Mouse (Mus musculus): ENCODE results near the gene Gpn3.

Gene Gpn3

DNA sequence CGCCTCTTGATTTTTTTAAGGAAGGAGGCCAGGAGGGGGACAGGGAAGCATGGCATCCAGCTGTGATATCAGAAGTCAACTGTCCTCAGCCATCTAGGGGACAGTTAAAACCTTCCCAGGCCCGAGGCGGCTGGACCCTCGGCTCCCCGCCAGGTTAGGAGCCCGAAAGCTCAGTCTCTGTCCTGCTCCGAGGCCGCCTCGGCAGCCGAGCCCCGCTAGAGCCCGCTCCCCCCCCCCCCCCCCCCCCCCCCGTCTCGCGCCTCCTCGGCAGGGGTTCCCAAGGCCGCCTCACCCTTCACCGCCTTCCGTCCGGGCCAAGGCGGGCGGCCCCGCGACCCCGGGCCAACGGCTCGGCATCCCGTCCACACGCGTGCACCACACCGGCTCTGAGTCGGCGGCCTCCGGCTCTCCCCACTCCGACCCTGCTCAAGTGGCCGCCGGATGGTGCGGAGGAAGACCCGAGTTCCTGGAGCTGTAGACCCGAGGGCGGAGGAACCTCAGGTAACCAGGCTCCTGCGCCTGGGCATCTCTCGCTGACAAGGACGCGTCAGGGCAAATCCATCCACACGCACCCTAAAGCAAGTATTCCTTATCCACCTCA lies at the start of gene Gpn3:
Gpn3 (plus strand) TSS at position 286 of the 601 bp plus-strand sequence.
- no peak for DNase-seq

- peak; percentile 22 for DNase-seq
Observed at GRCm38 (mm10) chr5:122323523-122323922, 48.2 kb upstream of the Gpn3 start.

DNA sequence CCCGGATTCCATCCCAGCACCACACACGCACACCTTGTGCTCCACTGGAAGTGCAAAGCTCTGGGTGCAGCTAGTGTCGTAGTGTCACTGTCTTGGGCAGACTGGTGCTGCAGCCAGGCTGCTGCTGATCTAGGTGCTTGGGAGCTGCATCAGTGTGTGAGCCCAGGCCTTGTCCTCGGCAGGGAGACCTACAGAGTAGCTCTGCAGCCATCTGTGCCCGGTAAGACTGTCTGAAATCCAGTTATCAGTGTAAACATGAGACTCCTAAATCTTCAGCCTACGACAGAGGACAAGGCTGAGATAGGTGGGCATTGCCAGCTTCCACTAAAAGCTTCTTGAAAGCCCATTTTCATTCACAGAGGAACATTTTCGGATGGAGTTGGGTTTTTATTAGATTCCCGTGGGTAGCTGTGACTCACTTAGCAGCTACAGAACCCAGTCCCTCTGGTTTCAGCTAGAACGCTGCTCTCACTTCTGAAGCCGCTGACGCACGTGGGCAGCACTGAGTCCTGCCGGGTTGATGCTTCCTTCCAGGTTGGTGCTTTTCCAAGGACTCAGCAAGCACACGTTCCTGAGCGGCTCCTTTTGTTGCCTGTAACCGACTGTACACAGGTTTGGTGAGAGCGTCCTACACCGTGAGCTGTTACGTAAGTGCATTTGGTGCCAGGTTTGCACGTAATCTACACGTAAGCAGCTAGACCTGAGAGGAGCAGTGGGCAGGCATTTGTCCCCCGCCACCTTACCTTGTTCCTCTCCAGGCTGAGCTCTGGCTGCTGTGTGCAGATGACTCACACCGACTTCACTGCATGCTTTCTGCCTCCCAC lies 46.9 kb upstream of the Gpn3 start:
- no peak for DNase-seq

DNA sequence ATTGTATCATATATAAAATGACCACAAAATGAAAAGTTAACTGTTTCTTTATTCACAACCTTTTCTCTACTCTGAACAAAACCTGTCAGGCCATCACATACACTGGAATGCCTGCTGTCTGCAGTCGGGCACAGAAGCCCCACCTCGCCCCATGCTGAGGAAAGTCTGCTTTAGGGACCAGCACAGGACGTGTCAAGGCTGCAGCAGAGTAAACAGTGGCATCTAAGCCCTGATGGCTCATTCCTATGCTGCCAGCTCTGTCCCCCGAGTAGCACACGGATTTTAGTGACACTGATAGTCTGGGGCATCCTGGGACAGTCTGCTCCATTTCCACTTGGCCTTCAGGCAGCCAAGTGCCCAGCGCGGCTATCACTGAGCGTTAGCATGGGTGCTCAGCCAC lies 46.2 kb upstream of the Gpn3 start:
- no peak for DNase-seq

- no peak for DNase-seq
Observed at GRCm38 (mm10) chr5:122327283-122327682, 44.4 kb upstream of the Gpn3 start.

- DNase-seq = no peak
Observed at GRCm38 (mm10) chr5:122330269-122330668, 41.4 kb upstream of the Gpn3 start.

GRCm38 (mm10) chr5:122334682-122335081 lies 37.0 kb upstream of the Gpn3 start:
- no peak for DNase-seq

DNA sequence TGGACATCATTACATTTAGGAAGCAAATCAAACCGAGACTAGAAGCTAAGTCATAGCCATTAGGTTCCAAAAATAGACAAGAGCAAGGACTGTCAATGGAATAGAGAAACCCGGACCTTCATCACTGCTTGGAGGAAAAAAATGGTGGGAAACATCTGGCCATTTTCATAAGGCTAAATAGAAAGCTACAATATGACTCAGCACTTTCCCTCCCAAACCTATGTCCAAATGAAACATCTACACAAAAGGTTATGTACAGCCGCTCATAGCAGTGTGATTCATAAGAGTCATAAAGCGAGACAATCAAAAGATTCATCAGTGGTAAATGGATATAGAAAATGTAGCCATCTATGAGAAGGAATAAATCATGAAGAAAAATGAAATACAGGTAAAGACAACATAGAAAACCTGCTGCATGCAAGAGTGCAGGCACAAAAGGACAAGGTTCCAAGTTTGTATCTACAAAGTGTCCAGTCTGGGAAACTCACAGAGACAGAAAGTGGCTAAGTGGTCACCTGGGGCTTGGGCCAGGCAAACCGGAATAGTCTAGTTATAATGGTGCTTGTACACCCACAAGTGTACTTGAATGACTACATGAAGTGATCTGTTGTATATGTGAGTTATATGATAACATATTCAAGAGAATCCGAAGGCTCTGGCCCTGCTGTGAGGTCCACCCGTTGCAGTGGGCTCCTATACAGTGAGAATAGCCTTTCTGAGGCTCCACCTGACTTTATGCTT lies 35.0 kb upstream of the Gpn3 start:
- DNase-seq = no peak

DNA sequence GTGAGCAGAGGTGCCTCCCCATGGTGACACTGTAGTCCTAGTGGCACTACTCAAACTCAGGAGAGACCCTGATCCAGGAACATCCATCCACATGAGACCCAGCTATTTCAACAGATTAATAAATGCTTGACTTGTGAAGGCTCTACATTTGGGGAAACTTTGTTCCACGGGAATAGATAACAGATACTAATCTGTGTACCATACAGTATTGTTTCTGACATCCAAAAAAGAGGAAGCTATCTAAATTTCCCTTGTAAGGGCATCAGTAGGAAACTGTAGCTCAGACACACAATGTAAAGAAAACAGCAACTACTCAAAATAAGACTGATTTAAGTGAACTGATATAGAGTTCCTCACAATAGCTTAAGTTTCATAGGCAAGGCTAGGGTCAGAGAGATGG lies 28.8 kb upstream of the Gpn3 start:
- DNase-seq = no peak

- no peak for DNase-seq
Observed at GRCm38 (mm10) chr5:122343768-122344167, 27.9 kb upstream of the Gpn3 start.

DNA sequence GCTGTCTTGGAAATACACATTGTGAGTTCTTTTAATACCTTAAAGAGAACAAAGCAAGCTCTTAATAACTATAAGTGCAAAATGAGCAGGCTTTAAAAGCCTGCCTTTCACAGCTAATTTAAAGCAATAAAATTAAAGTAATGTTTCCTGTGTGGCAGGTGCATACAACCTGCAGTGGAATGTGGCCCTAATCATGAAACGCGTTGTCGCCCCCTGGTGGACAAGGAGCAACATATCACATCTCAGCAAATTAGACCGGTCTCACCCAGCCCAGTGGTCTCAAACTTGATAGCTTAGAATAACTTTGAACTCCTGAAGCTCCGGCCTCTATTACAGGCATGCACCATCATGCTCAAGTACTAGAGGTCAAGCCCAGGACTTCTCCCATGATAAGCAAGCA lies 27.4 kb upstream of the Gpn3 start:
- DNase-seq = peak; percentile 84

- DNase-seq = no peak
Observed at GRCm38 (mm10) chr5:122345777-122346176, 25.9 kb upstream of the Gpn3 start.

- peak; percentile 100 for DNase-seq
Observed at GRCm38 (mm10) chr5:122353807-122354491, 17.7 kb upstream of the Gpn3 start, which contains the start of the genes Rad9b and Vps29. Rad9b (minus strand) TSS chr5:122354233. Vps29 (plus strand) TSS chr5:122354369.

- DNase-seq = no peak
Observed at GRCm38 (mm10) chr5:122354492-122355067, 17.1 kb upstream of the Gpn3 start.

DNA sequence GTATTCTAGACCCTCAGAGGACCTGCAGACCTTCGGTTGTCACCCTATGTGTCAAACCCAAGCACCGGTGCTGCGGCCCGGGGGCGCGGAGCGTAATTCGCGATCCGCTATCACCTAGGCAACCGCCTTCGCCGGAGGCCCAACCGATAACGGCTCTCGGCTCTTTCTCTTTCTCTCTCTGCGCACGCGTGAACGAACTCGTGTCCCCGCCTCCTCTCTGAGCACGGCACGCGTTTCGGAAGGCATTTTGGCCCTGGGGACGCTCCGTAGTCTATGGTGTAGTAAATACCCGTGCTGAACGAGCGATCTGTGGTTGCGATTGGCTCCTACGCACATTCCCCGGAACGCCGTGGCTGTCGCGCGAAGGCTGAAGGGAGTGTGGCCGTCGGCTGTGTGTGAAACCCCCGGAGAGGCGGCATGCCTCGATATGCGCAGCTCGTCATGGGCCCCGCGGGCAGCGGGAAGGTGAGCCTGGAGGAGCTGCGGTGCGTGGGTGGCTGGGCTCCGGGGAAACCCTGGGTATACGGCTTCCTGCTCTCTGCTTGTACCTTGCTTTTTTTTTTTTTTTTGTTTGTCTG lies 605 bp downstream of the Gpn3 start, which contains the start of gene Fam216a:
Fam216a (minus strand) TSS at position 173 of the 578 bp plus-strand sequence.
- peak; percentile 100 for DNase-seq

- DNase-seq = no peak
Observed at GRCm38 (mm10) chr5:122372878-122373277, 1.2 kb downstream of the Gpn3 start.

DNA sequence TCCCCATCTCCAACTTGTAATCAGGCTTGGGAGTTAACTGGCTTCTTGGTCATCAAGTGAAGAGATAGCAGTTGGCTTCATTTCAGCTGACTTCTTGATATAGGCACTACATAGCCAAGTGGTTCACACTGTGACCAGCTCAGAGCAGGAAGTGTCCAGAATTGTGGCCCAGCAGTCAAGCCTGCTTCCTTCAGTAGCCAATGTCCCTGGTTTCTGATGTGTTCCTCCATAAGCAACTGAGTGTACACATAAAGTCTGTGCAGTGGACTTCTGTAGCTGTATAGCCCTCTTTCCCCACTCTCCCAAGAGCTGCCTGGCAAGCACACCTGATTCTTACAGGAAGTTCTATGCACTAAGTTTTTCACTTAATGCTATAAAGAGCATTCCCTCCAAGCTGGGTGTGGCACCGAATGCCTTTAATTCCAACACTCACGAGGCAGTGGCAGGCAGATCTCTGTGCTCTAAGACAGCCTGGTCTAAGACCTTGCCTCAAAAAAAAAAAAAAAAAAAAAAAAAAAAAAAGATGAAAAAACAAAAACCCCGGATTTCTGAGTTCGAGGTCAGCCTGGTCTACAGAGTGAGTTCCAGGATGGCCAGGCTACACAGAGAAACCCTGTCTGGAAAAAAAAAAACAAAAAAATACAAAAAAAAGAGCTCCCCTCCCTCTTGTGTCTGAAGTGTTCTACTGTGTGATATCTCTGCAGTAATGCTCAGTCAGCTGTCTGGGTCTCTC lies 5.6 kb downstream of the Gpn3 start:
- DNase-seq = no peak

- no peak for DNase-seq
Observed at GRCm38 (mm10) chr5:122378171-122378570, 6.5 kb downstream of the Gpn3 start.

GRCm38 (mm10) chr5:122379374-122380155 lies 7.9 kb downstream of the Gpn3 start:
- peak; percentile 78 for DNase-seq

GRCm38 (mm10) chr5:122390006-122390405 lies 18.3 kb downstream of the Gpn3 start:
- DNase-seq = no peak

GRCm38 (mm10) chr5:122390671-122391070 lies 19.0 kb downstream of the Gpn3 start:
- no peak for DNase-seq
